Mouse (Mus musculus): ENCODE results near the gene Vmn1r61. TPM values are rescaled to one million over a fixed set of nuclear protein-coding genes. Genes with fewer than 3 reads are reported as not detected.

The Vmn1r61 gene
- not detected for total RNA-seq (2022)

- no peak for DNase-seq
Observed at GRCm38 (mm10) chr7:5613195-5613594, at the start of gene Vmn1r61. TSS of gene Vmn1r61 (minus strand) at chr7:5613295.

Other genes with a start within 250 kb of the Vmn1r61 start
- gene Vmn1r58, start 199.9 kb downstream of the Vmn1r61 start, total RNA-seq (2022): not detected
- gene Vmn1r59, start 156.5 kb downstream of the Vmn1r61 start, total RNA-seq (2022): not detected
- gene Vmn2r28, start 119.3 kb downstream of the Vmn1r61 start, total RNA-seq (2022): not detected
- gene Vmn1r60, start 66.0 kb downstream of the Vmn1r61 start, total RNA-seq (2022): not detected
- gene Vmn1r62, start 60.3 kb upstream of the Vmn1r61 start, total RNA-seq (2022): not detected
- not detected for gene Vmn1r63, start 192.2 kb upstream of the Vmn1r61 start, total RNA-seq (2022)

Data from adrenal gland, adult 8-10 months (tissue).